Mouse (Mus musculus) hindbrain, embryonic 16.5 days (tissue): ENCODE data around the gene Lrrc66. TPM values are rescaled to one million over a fixed set of nuclear protein-coding genes. Genes with fewer than 3 reads are reported as not detected.

ENCODE experiments used
- ATAC-seq: fragments of 200-750 bp; cut with Nextera tagmentation; 2 replicates; pipeline ENCODE4 v1.8.0; 2017; ENCODE audit warnings: moderate TSS enrichment, moderate library complexity
- H3K27ac ChIP-seq: fragments of 300-500 bp; sonication (generic); 2 replicates; pipeline ENCODE4 v1.5.1; 2014; ENCODE audit warnings: low read depth, mild to moderate bottlenecking, control low read depth, low read length, moderate library complexity
- H3K27me3 ChIP-seq: fragments of 300-500 bp; sonication (generic); replicated peaks from 2 replicates; pipeline ENCODE4 v1.6.1; 2014; ENCODE audit warnings: low read length; ENCODE audit not compliant: control insufficient read depth, insufficient read depth
- H3K36me3 ChIP-seq: fragments of 300-500 bp; sonication (generic); 2 replicates; pipeline ENCODE4 v1.6.1; 2014; ENCODE audit warnings: mild to moderate bottlenecking, low read length, moderate library complexity, mixed read lengths; ENCODE audit not compliant: control insufficient read depth, insufficient read depth
- H3K4me1 ChIP-seq: fragments of 300-500 bp; sonication (generic); 2 replicates; pipeline ENCODE4 v1.6.1; 2014; ENCODE audit warnings: low read depth, low read length; ENCODE audit not compliant: control insufficient read depth, insufficient read depth
- H3K4me2 ChIP-seq: fragments of 300-500 bp; sonication (generic); 2 replicates; pipeline ENCODE4 v1.6.1; 2014; ENCODE audit warnings: mild to moderate bottlenecking, low read length, control low read depth, moderate library complexity
- H3K4me3 ChIP-seq: fragments of 300-500 bp; sonication (generic); 2 replicates; pipeline ENCODE4 v1.5.1; 2014; ENCODE audit warnings: mild to moderate bottlenecking, low read length, control low read depth, moderate library complexity
- H3K9ac ChIP-seq: fragments of 300-500 bp; sonication (generic); 2 replicates; pipeline ENCODE4 v1.6.1; 2014; ENCODE audit warnings: low read depth, mild to moderate bottlenecking, control low read depth, low read length, moderate library complexity
- H3K9me3 ChIP-seq: fragments of 300-500 bp; sonication (generic); 2 replicates; pipeline ENCODE4 v1.6.1; 2014; ENCODE audit warnings: mild to moderate bottlenecking, low read length, moderate library complexity; ENCODE audit not compliant: control insufficient read depth
- WGBS: fragments of 180-500 bp; shearing (Covaris S2); extraction: QIAGEN DNeasy Blood & Tissue Kit; methylation state at CpG from one replicate; pipeline ENCODE4 v1.1.7; 2014; 5-methylcytosine and 5-hydroxymethylcytosine counted together
- polyA plus RNA-seq: library from polyadenylated mRNA; unstranded; fragments of >200 nt; fragmentation: Nextera tagmentation; extraction: Ambion mirVana; gene quantifications from 2 replicates; pipeline ENCODE4 v1.2.1, GENCODE M21; 2015

Lrrc66 gene
- polyA plus RNA-seq, 1 experiment from 2014 or later = not detected

GRCm38 (mm10) chr5:73626842-73627241 lies 5.5 kb downstream of the Lrrc66 start:
- WGBS = 84% methylated on average over 7 of the region's 7 CpGs
- Histone ChIP-seq H3K4me1 (0 out of 2 replicates have a peak, but pooled peaks cover 2% of the 10 kb centered on the region), H3K4me2 (no peak overlapping the region), H3K27ac (no peak overlapping the region), H3K9me3 (no peaks in the 10 kb centered on the region), H3K4me3 (no peak overlapping the region), H3K9ac (no peak overlapping the region), H3K27me3 (no peaks in the 10 kb centered on the region), H3K36me3 (no peaks in the 10 kb centered on the region)
- no peak for ATAC-seq

DNA sequence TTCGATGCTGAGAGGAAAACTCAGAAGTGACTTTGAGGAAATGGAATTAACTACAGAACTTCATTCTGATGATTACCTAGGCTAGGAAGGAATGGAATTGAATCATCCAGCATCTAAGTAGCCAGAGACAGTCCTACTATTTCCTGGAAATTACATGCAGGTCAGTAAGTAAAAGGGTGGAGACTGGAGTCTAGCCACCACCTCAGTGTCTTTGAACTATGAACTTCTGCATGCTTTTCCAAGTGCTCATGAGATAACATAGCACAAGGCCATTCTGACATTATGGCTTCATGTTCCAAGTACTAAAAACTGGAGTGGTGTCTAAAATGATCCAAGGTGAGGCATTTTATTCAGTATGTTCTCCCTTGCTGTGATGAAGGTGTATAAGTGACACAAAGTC lies 6.8 kb downstream of the Lrrc66 start:
- Histone ChIP-seq H3K4me3 (no peak overlapping the region), H3K9ac (no peak overlapping the region)

GRCm38 (mm10) chr5:73618969-73619368 lies 13.4 kb downstream of the Lrrc66 start:
- 72% methylated on average over 1 of the region's 1 CpGs for WGBS
- no peak for ATAC-seq
- H3K9ac ChIP-seq = no peak overlapping the region

More for the DNA sequence above, 6.8 kb downstream of the Lrrc66 start:
- H3K4me2 ChIP-seq = no peak overlapping the region
- 77% methylated on average over 1 of the region's 1 CpGs for WGBS
- no peaks in the 10 kb centered on the region for H3K27me3 ChIP-seq
- H3K4me1 ChIP-seq = no peaks in the 10 kb centered on the region
- ATAC-seq = no peak
- H3K9me3 ChIP-seq = no peaks in the 10 kb centered on the region
- H3K27ac ChIP-seq = no peak overlapping the region
- no peaks in the 10 kb centered on the region for H3K36me3 ChIP-seq

GRCm38 (mm10) chr5:73615211-73615610 lies 17.1 kb downstream of the Lrrc66 start:
- no peak overlapping the region for H3K4me3 ChIP-seq
- H3K4me2 ChIP-seq = no peak overlapping the region
- H3K9ac ChIP-seq = no peak overlapping the region
- H3K27ac ChIP-seq = no peak overlapping the region
- H3K27me3 ChIP-seq = no peaks in the 10 kb centered on the region
- no peaks in the 10 kb centered on the region for H3K9me3 ChIP-seq
- WGBS = 80% methylated on average over 7 of the region's 7 CpGs
- H3K36me3 ChIP-seq = no peaks in the 10 kb centered on the region
- no peaks in the 10 kb centered on the region for H3K4me1 ChIP-seq
- ATAC-seq = no peak

More at GRCm38 (mm10) chr5:73618969-73619368, 13.4 kb downstream of the Lrrc66 start:
- Histone ChIP-seq H3K4me3 (no peak overlapping the region), H3K4me2 (no peak overlapping the region), H3K27ac (no peak overlapping the region), H3K9me3 (no peaks in the 10 kb centered on the region), H3K4me1 (no peaks in the 10 kb centered on the region), H3K36me3 (no peaks in the 10 kb centered on the region), H3K27me3 (no peaks in the 10 kb centered on the region)

DNA sequence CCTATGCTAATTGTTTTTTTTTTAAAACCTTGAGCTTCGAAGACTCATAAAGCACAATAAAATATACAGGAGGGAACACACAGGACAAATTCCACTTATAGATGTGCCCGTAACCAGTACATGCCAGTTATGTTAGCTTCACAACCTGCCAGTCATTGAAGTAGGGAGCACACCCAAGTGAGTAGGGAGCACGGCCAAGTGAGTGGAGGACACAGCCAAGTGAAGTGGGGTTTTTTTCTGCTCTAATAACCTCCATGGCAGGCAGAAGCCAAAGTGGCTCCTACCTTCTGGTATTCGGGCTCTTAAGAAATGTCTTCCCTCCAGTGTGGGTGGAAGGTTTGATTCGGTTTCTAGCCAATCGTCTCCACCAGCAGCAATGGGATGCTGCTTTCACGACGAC lies 19.0 kb downstream of the Lrrc66 start:
- Histone ChIP-seq H3K4me2 (no peak overlapping the region), H3K27me3 (no peaks in the 10 kb centered on the region), H3K36me3 (no peaks in the 10 kb centered on the region), H3K9ac (no peak overlapping the region), H3K27ac (no peak overlapping the region), H3K4me1 (no peaks in the 10 kb centered on the region), H3K9me3 (no peaks in the 10 kb centered on the region; the same call in 1 of the 2 replicates), H3K4me3 (no peak overlapping the region)
- ATAC-seq = no peak
- 92% methylated on average over 8 of the region's 8 CpGs for WGBS

- 96% methylated on average over 4 of the region's 4 CpGs for WGBS
- H3K9me3 ChIP-seq = peaks cover 2% of the 10 kb centered on the region; the same call in 1 of the 2 replicates
- no peaks in the 10 kb centered on the region for H3K27me3 ChIP-seq
- no peaks in the 10 kb centered on the region for H3K4me1 ChIP-seq
- ATAC-seq = no peak
- no peaks in the 10 kb centered on the region for H3K36me3 ChIP-seq
- H3K27ac ChIP-seq = no peak overlapping the region
- H3K4me3 ChIP-seq = no peak overlapping the region
- H3K9ac ChIP-seq = no peak overlapping the region
- H3K4me2 ChIP-seq = no peak overlapping the region
Observed at GRCm38 (mm10) chr5:73611071-73611470, 21.3 kb downstream of the Lrrc66 start.

DNA sequence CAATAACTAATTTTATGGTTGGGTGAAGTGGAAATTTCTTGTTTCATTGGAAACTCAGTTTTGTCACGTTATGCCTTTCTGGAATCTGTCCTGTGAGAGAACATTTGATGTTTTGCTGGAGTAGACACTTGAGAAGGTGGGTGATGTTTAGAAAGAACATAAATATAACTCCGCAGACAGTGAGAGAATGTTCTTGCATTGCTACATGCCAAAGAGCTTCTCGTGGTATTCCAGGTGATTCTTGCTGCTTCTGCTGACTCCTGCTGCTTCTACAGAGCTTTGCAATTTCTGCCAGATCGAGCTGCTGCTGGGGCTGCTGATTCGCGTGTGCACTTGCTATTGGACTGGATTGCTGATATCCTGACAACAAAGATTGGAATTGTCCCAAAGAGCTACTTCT lies 27.4 kb downstream of the Lrrc66 start:
- H3K4me2 ChIP-seq = no peak overlapping the region
- H3K9ac ChIP-seq = no peak overlapping the region
- no peak for ATAC-seq
- H3K27ac ChIP-seq = no peak overlapping the region
- peaks cover 2% of the 10 kb centered on the region; the same call in 1 of the 2 replicates for H3K9me3 ChIP-seq
- WGBS = 89% methylated on average over 6 of the region's 6 CpGs
- no peaks in the 10 kb centered on the region for H3K36me3 ChIP-seq
- no peaks in the 10 kb centered on the region; the same call in 1 of the 2 replicates for H3K4me1 ChIP-seq
- H3K27me3 ChIP-seq = no peaks in the 10 kb centered on the region
- H3K4me3 ChIP-seq = no peak overlapping the region

DNA sequence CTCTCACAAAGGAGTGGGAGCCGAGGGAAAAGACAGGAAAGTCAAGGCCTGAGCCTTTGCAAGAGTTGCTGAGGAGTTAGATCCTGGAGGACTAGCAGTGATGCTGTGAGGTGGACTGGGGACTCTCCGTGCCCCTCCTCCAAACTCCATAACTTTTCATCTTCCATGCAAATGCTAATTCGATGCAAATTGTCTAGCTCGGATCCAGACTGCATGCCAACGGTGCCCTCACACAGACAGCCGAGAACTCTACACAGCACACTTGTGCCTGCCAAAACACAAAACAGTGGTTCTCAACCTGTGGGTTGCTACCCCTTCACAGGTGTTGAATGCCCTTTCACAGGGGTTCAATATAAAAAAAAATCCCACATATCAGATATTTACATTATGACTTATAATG lies 27.8 kb downstream of the Lrrc66 start:
- Histone ChIP-seq H3K27ac (no peak overlapping the region), H3K9ac (no peak overlapping the region), H3K4me3 (no peak overlapping the region), H3K4me1 (no peaks in the 10 kb centered on the region; the same call in 1 of the 2 replicates), H3K9me3 (peaks cover 2% of the 10 kb centered on the region; the same call in 1 of the 2 replicates), H3K4me2 (no peak overlapping the region), H3K36me3 (no peaks in the 10 kb centered on the region), H3K27me3 (no peaks in the 10 kb centered on the region)
- ATAC-seq = no peak
- WGBS = 67% methylated on average over 6 of the region's 6 CpGs

- peaks cover 2% of the 10 kb centered on the region; the same call in 1 of the 2 replicates for H3K4me1 ChIP-seq
- no peaks in the 10 kb centered on the region for H3K36me3 ChIP-seq
- H3K27ac ChIP-seq = no peak overlapping the region
- ATAC-seq = no peak
- WGBS = 80% methylated on average over 3 of the region's 3 CpGs
- H3K4me3 ChIP-seq = no peak overlapping the region
- H3K27me3 ChIP-seq = no peaks in the 10 kb centered on the region
- H3K9ac ChIP-seq = no peak overlapping the region
- H3K4me2 ChIP-seq = no peak overlapping the region
- peaks cover 2% of the 10 kb centered on the region; the same call in 1 of the 2 replicates for H3K9me3 ChIP-seq
Observed at GRCm38 (mm10) chr5:73602865-73603264, 29.5 kb downstream of the Lrrc66 start.
